Mouse (Mus musculus): ENCODE data around the gene Chmp6. TPM values are rescaled to one million over a fixed set of nuclear protein-coding genes. Genes with fewer than 3 reads are reported as not detected.

The Chmp6 gene
- polyA plus RNA-seq, 1 experiment from 2014 or later = 82.0 TPM

- H3K4me3 ChIP-seq (replicated peaks; ENCODE audit: low read length) = no peak overlapping the region
- ATAC-seq (ENCODE audit: insufficient read depth, low FRiP score) = peak; percentile 22; the same call in 1 of the 2 replicates
- no peaks in the 10 kb centered on the region for H3K27me3 ChIP-seq (ENCODE audit: control insufficient read depth, insufficient read depth, low read length)
- H3K4me1 ChIP-seq (ENCODE audit: control insufficient read depth, insufficient read depth, low read length) = no peaks in the 10 kb centered on the region
- no peaks in the 10 kb centered on the region for H3K36me3 ChIP-seq (ENCODE audit: control insufficient read depth, insufficient read depth, low read length)
- H3K27ac ChIP-seq (ENCODE audit: low read length) = no peak overlapping the region
- H3K4me2 ChIP-seq (ENCODE audit: low read depth, low read length) = no peak overlapping the region
- 73% methylated on average over 6 of the region's 6 CpGs for WGBS
- H3K9me3 ChIP-seq (replicated peaks; ENCODE audit: control insufficient read depth, low read length) = no peaks in the 10 kb centered on the region
- no peak overlapping the region for H3K9ac ChIP-seq (ENCODE audit: low read length)
Measured at GRCm38 (mm10) chr11:119966294-119966693, 53.1 kb downstream of the Chmp6 start.

GRCm38 (mm10) chr11:119967401-119967800 lies 54.2 kb downstream of the Chmp6 start:
- no peak overlapping the region for H3K9ac ChIP-seq (ENCODE audit: low read length)

GRCm38 (mm10) chr11:119967892-119968291 lies 54.7 kb downstream of the Chmp6 start:
- H3K36me3 ChIP-seq (ENCODE audit: control insufficient read depth, insufficient read depth, low read length) = no peaks in the 10 kb centered on the region
- no peak overlapping the region for H3K9ac ChIP-seq (ENCODE audit: low read length)
- no peaks in the 10 kb centered on the region for H3K27me3 ChIP-seq (ENCODE audit: control insufficient read depth, insufficient read depth, low read length)
- no peak overlapping the region for H3K4me2 ChIP-seq (ENCODE audit: low read depth, low read length)
- H3K4me3 ChIP-seq (replicated peaks; ENCODE audit: low read length) = no peak overlapping the region
- no peak overlapping the region for H3K27ac ChIP-seq (ENCODE audit: low read length)
- H3K4me1 ChIP-seq (ENCODE audit: control insufficient read depth, insufficient read depth, low read length) = no peaks in the 10 kb centered on the region
- no peak for ATAC-seq (ENCODE audit: insufficient read depth, low FRiP score)
- WGBS = 81% methylated on average over 2 of the region's 2 CpGs
- H3K9me3 ChIP-seq (replicated peaks; ENCODE audit: control insufficient read depth, low read length) = no peaks in the 10 kb centered on the region

More at GRCm38 (mm10) chr11:119967401-119967800, 54.2 kb downstream of the Chmp6 start:
- Histone ChIP-seq H3K27me3 (ENCODE audit: control insufficient read depth, insufficient read depth, low read length) (no peaks in the 10 kb centered on the region), H3K4me2 (ENCODE audit: low read depth, low read length) (no peak overlapping the region), H3K36me3 (ENCODE audit: control insufficient read depth, insufficient read depth, low read length) (no peaks in the 10 kb centered on the region), H3K4me3 (replicated peaks; ENCODE audit: low read length) (no peak overlapping the region), H3K27ac (ENCODE audit: low read length) (no peak overlapping the region), H3K9me3 (replicated peaks; ENCODE audit: control insufficient read depth, low read length) (no peaks in the 10 kb centered on the region), H3K4me1 (ENCODE audit: control insufficient read depth, insufficient read depth, low read length) (no peaks in the 10 kb centered on the region)
- ATAC-seq (ENCODE audit: insufficient read depth, low FRiP score) = no peak
- 76% methylated on average over 8 of the region's 8 CpGs for WGBS

Other genes with a start within 250 kb of the Chmp6 start
- 41.4 and 52.6 TPM in 2 replicates for gene Baiap2, start 29.3 kb downstream of the Chmp6 start, polyA plus RNA-seq (2015; fragmentation: Nextera tagmentation; extraction: Ambion mirVana)
- gene Aatk, start 133.7 kb downstream of the Chmp6 start, polyA plus RNA-seq (2015; fragmentation: Nextera tagmentation; extraction: Ambion mirVana) = 1.9 and 3.3 TPM in 2 replicates
- 11.8 and 12.0 TPM in 2 replicates for gene Cep131, start 173.4 kb downstream of the Chmp6 start, polyA plus RNA-seq (2015; fragmentation: Nextera tagmentation; extraction: Ambion mirVana)
- 19.2 and 21.2 TPM in 2 replicates for gene Tepsin, start 185.3 kb downstream of the Chmp6 start, polyA plus RNA-seq (2015; fragmentation: Nextera tagmentation; extraction: Ambion mirVana)
- gene Ndufaf8, start 185.5 kb downstream of the Chmp6 start, polyA plus RNA-seq (2015; fragmentation: Nextera tagmentation; extraction: Ambion mirVana) = 69.2 and 69.3 TPM in 2 replicates
- 95.9 and 99.2 TPM in 2 replicates for gene Slc38a10, start 237.9 kb downstream of the Chmp6 start, polyA plus RNA-seq (2015; fragmentation: Nextera tagmentation; extraction: Ambion mirVana)